Mouse (Mus musculus): ENCODE measurements at regions not wholly inside any gene's neighbourhood (a gene's known extent, or its start where the extent isn't known, plus 50 kb on each side); places are given as distances from the start of the nearest gene placed in this dataset.

DNA sequence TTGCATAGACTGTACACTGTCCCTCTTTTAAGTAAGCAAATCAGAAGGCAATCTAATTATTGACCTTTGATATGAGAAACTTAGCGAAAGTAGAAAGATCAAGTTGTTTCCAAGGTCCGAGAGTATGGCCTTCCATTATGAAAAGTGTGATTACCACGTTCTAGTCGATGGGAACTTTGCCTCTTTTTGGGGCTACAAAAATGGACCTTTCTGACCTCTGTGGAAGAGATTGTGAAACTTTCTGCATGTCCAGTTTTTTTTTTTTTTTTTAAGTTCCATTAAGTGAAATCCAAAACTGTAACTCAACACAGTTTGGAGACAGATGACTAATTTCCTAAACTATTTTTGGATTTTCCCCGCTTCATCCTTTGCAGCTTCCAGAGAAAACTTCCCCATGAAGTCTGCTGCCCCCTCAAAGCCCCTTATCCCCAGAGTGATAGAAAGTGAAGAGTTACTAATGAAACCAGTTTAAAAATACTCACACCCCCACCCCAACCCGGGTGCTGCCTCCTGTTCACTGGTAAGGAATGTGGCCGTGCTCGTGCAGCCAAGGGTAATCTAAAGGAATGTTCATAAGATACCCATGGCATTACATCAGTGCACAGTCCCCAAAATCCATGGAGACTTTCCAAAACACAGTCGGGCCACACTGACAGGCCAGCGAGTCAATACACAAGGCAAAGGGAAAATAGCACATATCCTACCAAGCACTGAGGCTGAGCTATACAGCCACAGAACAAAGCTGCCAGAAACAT is 52.5 kb upstream of the Nfil3 start:
- no peaks in the 10 kb centered on the region for H3K9me3 ChIP-seq (ENCODE audit: low read length)
- 41% methylated on average over 10 of the region's 10 CpGs for WGBS
- TF ChIP-seq CTCF (IDR thresholded peaks at IDR 0.05) (no peak), EP300 (IDR thresholded peaks at IDR 0.05) (peak; percentile 19; the same call in 1 of the 2 replicates)
- no peaks in the 10 kb centered on the region for H3K36me3 ChIP-seq (ENCODE audit: insufficient read depth, low read length)
- DNase-seq (ENCODE audit: low spot score) = peak; percentile 63
- no peaks in the 10 kb centered on the region for H3K27me3 ChIP-seq (replicated peaks; ENCODE audit: insufficient read depth, low read length)
- no peak overlapping the region for H3K4me2 ChIP-seq (replicated peaks; ENCODE audit: low read depth, low read length)
- no peak overlapping the region for H3K9ac ChIP-seq (replicated peaks; ENCODE audit: low read depth)
- ATAC-seq = peak; percentile 80
- H3K4me1 ChIP-seq (ENCODE audit: insufficient read depth, low read depth, low read length) = 0 out of 2 replicates have a peak, but pooled peaks cover 3% of the 10 kb centered on the region
- H3K27ac ChIP-seq (ENCODE audit: low read length) = no peak overlapping the region
- no peak overlapping the region for H3K4me3 ChIP-seq (ENCODE audit: low read depth, low read length)
